Mouse (Mus musculus): ENCODE results near the gene Hist1h2ah.

DNA sequence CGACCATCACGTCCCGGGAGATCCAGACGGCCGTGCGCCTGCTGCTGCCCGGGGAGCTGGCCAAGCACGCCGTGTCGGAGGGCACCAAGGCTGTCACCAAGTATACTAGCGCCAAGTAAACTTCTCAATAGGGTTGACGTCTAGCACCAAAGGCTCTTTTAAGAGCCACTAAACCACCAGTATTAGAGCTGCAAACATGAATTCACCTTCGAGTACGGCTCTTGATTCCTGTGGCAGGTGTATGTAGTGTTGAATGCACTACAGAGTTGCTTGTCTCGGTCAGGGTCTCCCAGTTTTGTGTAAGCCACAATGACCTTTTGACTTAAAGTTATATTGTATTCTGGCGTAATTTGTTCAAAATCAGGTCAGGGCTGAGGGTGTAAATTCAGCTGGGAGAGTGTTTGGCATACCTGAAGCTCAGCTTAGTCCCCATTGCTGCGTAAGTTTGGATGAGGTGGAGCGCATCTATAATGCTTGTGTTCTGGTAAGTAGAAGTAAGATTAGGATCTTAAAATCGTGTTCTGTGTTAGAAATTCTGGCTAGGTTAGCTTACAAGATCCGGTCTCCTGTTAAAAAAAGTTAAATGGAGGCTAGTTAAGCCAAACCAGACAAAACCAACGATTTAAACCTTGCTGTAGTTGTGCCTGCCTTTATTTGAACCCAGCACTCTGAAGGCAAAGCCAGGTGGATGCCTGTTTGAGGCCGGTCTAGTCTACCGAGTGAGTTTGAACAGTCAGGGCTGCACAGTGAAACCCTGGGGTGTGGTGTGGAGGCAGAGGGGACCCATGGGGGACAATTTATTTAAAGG is 985 bp upstream of the Hist1h2ah start:
- TF ChIP-seq CTCF (conservative IDR thresholded peaks at IDR 0.05; ENCODE audit: insufficient read depth, insufficient read length, low read depth, low read length) (no peak), POLR2A (IDR thresholded peaks at IDR 0.05; ENCODE audit: low read depth, low read length) (no peak)

Measured in kidney, adult 2 months (tissue).